Mouse (Mus musculus) MEL (cell line): ENCODE measurements around the gene Parp2. TPM values are rescaled to one million over a fixed set of nuclear protein-coding genes. Genes with fewer than 3 reads are reported as not detected.

Experiments
- DNase-seq: peaks from one replicate; pipeline ENCODE4 v3.0.0; 2011; ENCODE audit warnings: low read depth, low spot score
- H3K27ac ChIP-seq: 2 replicates; pipeline ENCODE4 v1.5.1; 2012; ENCODE audit warnings: low read depth, mild to moderate bottlenecking, control low read depth, low read length, moderate library complexity; ENCODE audit not compliant: control insufficient read depth
- H3K27me3 ChIP-seq, 2 experiments: fragments of 150-350 bp in 1 of 2; sonication (generic) in 1 of 2; 2 replicates each; pipeline ENCODE4 v1.6.1; 2012; ENCODE audit warnings: low read length in 2 of 2, mild to moderate bottlenecking in 2 of 2, improper control_type of control experiment in 1 of 2, moderate library complexity in 1 of 2; ENCODE audit not compliant: insufficient read depth in 2 of 2, control insufficient read depth in 1 of 2
- H3K36me3 ChIP-seq, 2 experiments: 2 replicates each; pipeline ENCODE4 v1.6.1; 2012 to 2014; ENCODE audit warnings: low read length in 2 of 2, improper control_type of control experiment in 1 of 2, inconsistent platforms in 1 of 2, mild to moderate bottlenecking in 1 of 2; ENCODE audit not compliant: insufficient read depth in 2 of 2, control insufficient read depth in 1 of 2
- H3K4me1 ChIP-seq, 2 experiments: fragments of 150-350 bp in 1 of 2; sonication (generic) in 1 of 2; 2 replicates each; pipeline ENCODE4 v1.6.1; 2012; ENCODE audit warnings: low read length in 2 of 2, improper control_type of control experiment in 1 of 2, mild to moderate bottlenecking in 1 of 2; ENCODE audit not compliant: insufficient read depth in 2 of 2, control insufficient read depth in 1 of 2
- H3K4me3 ChIP-seq, 2 experiments: fragments of 150-350 bp in 1 of 2; sonication (generic) in 1 of 2; 2 replicates each; pipeline ENCODE4 v1.5.1; 2012; ENCODE audit warnings: low read depth in 2 of 2, low read length in 2 of 2, mild to moderate bottlenecking in 2 of 2, moderate library complexity in 2 of 2, control low read depth in 1 of 2, improper control_type of control experiment in 1 of 2; ENCODE audit not compliant: control insufficient read depth in 1 of 2, insufficient read depth in 1 of 2
- H3K79me2 ChIP-seq: 2 replicates; pipeline ENCODE4 v1.6.1; 2012; ENCODE audit warnings: mild to moderate bottlenecking, low read length, moderate library complexity; ENCODE audit not compliant: control insufficient read depth, poor library complexity, insufficient read depth
- H3K9ac ChIP-seq: 2 replicates; pipeline ENCODE4 v1.6.1; 2012; ENCODE audit warnings: low read depth, mild to moderate bottlenecking, control low read depth, low read length, moderate library complexity; ENCODE audit not compliant: control insufficient read depth, poor library complexity, severe bottlenecking
- H3K9me3 ChIP-seq: fragments of 150-350 bp; sonication (generic); replicated peaks from 2 replicates; pipeline ENCODE4 v1.6.1; 2012; ENCODE audit warnings: mild to moderate bottlenecking, low read length, improper control_type of control experiment, moderate library complexity; ENCODE audit not compliant: insufficient read depth
- CHD2 ChIP-seq: IDR thresholded peaks from 2 replicates; pipeline ENCODE4 v1.6.1; 2011; ENCODE audit warnings: low read length, improper control_type of control experiment
- CTCF ChIP-seq, 3 experiments: IDR thresholded peaks in 2 of 3; conservative IDR thresholded peaks in 1 of 3; 2 replicates each; pipeline ENCODE4 v1.5.1; 2011 to 2012; ENCODE audit warnings: low read length in 3 of 3, low read depth in 2 of 3, mild to moderate bottlenecking in 2 of 3, improper control_type of control experiment in 1 of 3, inconsistent platforms in 1 of 3, mixed read lengths in 1 of 3, moderate library complexity in 1 of 3; ENCODE audit not compliant: control insufficient read depth in 1 of 3, insufficient read depth in 1 of 3, poor library complexity in 1 of 3, severe bottlenecking in 1 of 3
- E2F4 ChIP-seq: IDR thresholded peaks from 2 replicates; pipeline ENCODE4 v1.6.1; 2011; ENCODE audit warnings: low read depth, low read length, improper control_type of control experiment, borderline replicate concordance
- ELF1 ChIP-seq: IDR thresholded peaks from 2 replicates; pipeline ENCODE4 v1.6.1; 2014; ENCODE audit warnings: low read depth, mild to moderate bottlenecking, inconsistent platforms, low read length, improper control_type of control experiment, moderate library complexity
- EP300 ChIP-seq, 2 experiments: IDR thresholded peaks; 2 replicates each; pipeline ENCODE4 v1.6.1; 2011; ENCODE audit warnings: improper control_type of control experiment in 2 of 2, low read length in 2 of 2, low read depth in 1 of 2, mild to moderate bottlenecking in 1 of 2
- GABPA ChIP-seq: IDR thresholded peaks from 2 replicates; pipeline ENCODE4 v1.6.1; 2012; ENCODE audit warnings: low read depth, mild to moderate bottlenecking, inconsistent platforms, low read length, improper control_type of control experiment, moderate library complexity
- GATA1 ChIP-seq: IDR thresholded peaks from 2 replicates; pipeline ENCODE4 v1.6.1; 2011; ENCODE audit warnings: low read depth, low read length, improper control_type of control experiment
- HCFC1 ChIP-seq: IDR thresholded peaks from 2 replicates; pipeline ENCODE4 v1.6.1; 2012; ENCODE audit warnings: low read depth, mild to moderate bottlenecking, inconsistent platforms, low read length, improper control_type of control experiment, moderate library complexity
- MAX ChIP-seq: IDR thresholded peaks from 2 replicates; pipeline ENCODE4 v1.6.1; 2011; ENCODE audit warnings: low read length, improper control_type of control experiment
- MAZ ChIP-seq: IDR thresholded peaks from 2 replicates; pipeline ENCODE4 v1.6.1; 2012; ENCODE audit warnings: low read depth, mild to moderate bottlenecking, inconsistent platforms, low read length, improper control_type of control experiment
- MXI1 ChIP-seq: IDR thresholded peaks from 2 replicates; pipeline ENCODE4 v1.6.1; 2011; ENCODE audit warnings: mild to moderate bottlenecking, low read depth, low read length, improper control_type of control experiment
- MYB ChIP-seq: IDR thresholded peaks from 2 replicates; pipeline ENCODE4 v1.6.1; 2011; ENCODE audit warnings: mild to moderate bottlenecking, low read depth, low read length, improper control_type of control experiment
- MYC ChIP-seq: IDR thresholded peaks from 2 replicates; pipeline ENCODE4 v1.6.1; 2011; ENCODE audit warnings: low read depth, mild to moderate bottlenecking, low read length, improper control_type of control experiment, moderate library complexity
- NELFE ChIP-seq: IDR thresholded peaks from 2 replicates; pipeline ENCODE4 v1.6.1; 2011; ENCODE audit warnings: low read depth, low read length, improper control_type of control experiment
- NRF1 ChIP-seq: IDR thresholded peaks from 2 replicates; pipeline ENCODE4 v1.6.1; 2014; ENCODE audit warnings: low read depth, mild to moderate bottlenecking, inconsistent platforms, low read length, improper control_type of control experiment, moderate library complexity; ENCODE audit not compliant: poor library complexity, insufficient read depth, severe bottlenecking
- POLR2A ChIP-seq, 2 experiments: IDR thresholded peaks; 2 replicates each; pipeline ENCODE4 v1.6.1; 2011 to 2012; ENCODE audit warnings: low read length in 2 of 2, mild to moderate bottlenecking in 2 of 2, control low read depth in 1 of 2, improper control_type of control experiment in 1 of 2, low read depth in 1 of 2, moderate library complexity in 1 of 2; ENCODE audit not compliant: control insufficient read depth in 1 of 2, insufficient read depth in 1 of 2, poor library complexity in 1 of 2
- POLR2AphosphoS2 ChIP-seq: IDR thresholded peaks from 2 replicates; pipeline ENCODE4 v1.6.1; 2011; ENCODE audit warnings: low read length, improper control_type of control experiment
- POLR2AphosphoS5 ChIP-seq: IDR thresholded peaks from 2 replicates; pipeline ENCODE4 v1.6.1; 2012; ENCODE audit warnings: low read depth, borderline replicate concordance, mild to moderate bottlenecking, inconsistent platforms, low read length, moderate library complexity, mixed read lengths
- RAD21 ChIP-seq: IDR thresholded peaks from 2 replicates; pipeline ENCODE4 v1.6.1; 2011; ENCODE audit warnings: mild to moderate bottlenecking, low read depth, low read length, improper control_type of control experiment
- RCOR1 ChIP-seq: IDR thresholded peaks from 2 replicates; pipeline ENCODE4 v1.6.1; 2012; ENCODE audit warnings: low read depth, mild to moderate bottlenecking, inconsistent platforms, low read length, improper control_type of control experiment
- SIN3A ChIP-seq: IDR thresholded peaks from 2 replicates; pipeline ENCODE4 v1.6.1; 2012; ENCODE audit warnings: low read length, improper control_type of control experiment, inconsistent platforms
- SMC3 ChIP-seq: IDR thresholded peaks from 2 replicates; pipeline ENCODE4 v1.6.1; 2011; ENCODE audit warnings: low read depth, low read length, improper control_type of control experiment
- TBP ChIP-seq: IDR thresholded peaks from 2 replicates; pipeline ENCODE4 v1.8.0; 2011; ENCODE audit warnings: low read depth, low read length, improper control_type of control experiment
- TCF12 ChIP-seq: IDR thresholded peaks from 2 replicates; pipeline ENCODE4 v1.6.1; 2014; ENCODE audit warnings: low read depth, mild to moderate bottlenecking, inconsistent platforms, low read length, improper control_type of control experiment, moderate library complexity
- USF1 ChIP-seq: IDR thresholded peaks from 2 replicates; pipeline ENCODE4 v1.6.1; 2014; ENCODE audit warnings: low read depth, mild to moderate bottlenecking, inconsistent platforms, low read length, improper control_type of control experiment, moderate library complexity
- USF2 ChIP-seq, 2 experiments: IDR thresholded peaks; 2 replicates each; pipeline ENCODE4 v1.6.1; 2011 to 2012; ENCODE audit warnings: improper control_type of control experiment in 2 of 2, low read length in 2 of 2, borderline replicate concordance in 1 of 2, inconsistent platforms in 1 of 2, low read depth in 1 of 2, mild to moderate bottlenecking in 1 of 2; ENCODE audit not compliant: insufficient read depth in 1 of 2
- ZMIZ1 ChIP-seq: IDR thresholded peaks from 2 replicates; pipeline ENCODE4 v1.6.1; 2012; ENCODE audit warnings: low read depth, mild to moderate bottlenecking, inconsistent platforms, low read length, improper control_type of control experiment, moderate library complexity
- polyA plus RNA-seq, 2 experiments: library from polyadenylated mRNA; stranded (reverse) in 1 of 2; unstranded in 1 of 2; fragments of >175 nt in 1 of 2; fragments of >200 nt in 1 of 2; gene quantifications; 2 replicates each; pipeline versions ENCODE4 v1.2.1 to v1.2.4; 2012; ENCODE audit warnings: low replicate concordance in 2 of 2, low read depth in 1 of 2; ENCODE audit not compliant: insufficient read length in 2 of 2, insufficient read depth in 1 of 2, missing spikeins in 1 of 2
- total RNA-seq: library from RNA; depleted of rRNA; stranded (reverse); fragments of 300-350 nt; gene quantifications from 2 replicates; pipeline ENCODE4 v1.2.3, GENCODE M21; 2012

The Parp2 gene
- total and polyA plus RNA-seq, 3 experiments = 81.1 to 83.2 TPM; not detected in 1

- peak overlapping the region; percentile 79 to 91 for H3K4me3 ChIP-seq
- DNase-seq = peak; percentile 41
- peak overlapping the region; percentile 60 for H3K9ac ChIP-seq
- peak overlapping the region; percentile 17 for H3K27ac ChIP-seq
- TF ChIP-seq POLR2A (IDR thresholded peaks at IDR 0.05; ENCODE audit: control insufficient read depth in 1 of 2, insufficient read depth in 1 of 2, low read depth in 1 of 2, low read length in 2 of 2, poor library complexity in 1 of 2) (0 out of 4 replicates have a peak, but pooled peaks of 1 of the 2 experiments have one; percentile 10), CTCF (IDR thresholded peaks at IDR 0.05 in 2 of 3, conservative IDR thresholded peaks at IDR 0.05 in 1 of 3; ENCODE audit: control insufficient read depth in 1 of 3, insufficient read depth in 1 of 3, low read depth in 2 of 3, low read length in 3 of 3, poor library complexity in 1 of 3, severe bottlenecking in 1 of 3) (no peak), NRF1 (no peak)
- peaks cover 0 to 8% of the 10 kb centered on the region in 2 experiments for H3K36me3 ChIP-seq
- peaks cover 0 to 5% of the 10 kb centered on the region in 2 experiments; a peak in 2 of 4 replicates for H3K4me1 ChIP-seq
- no peaks in the 10 kb centered on the region; the same call in 1 of the 2 replicates for H3K79me2 ChIP-seq
- no peaks in the 10 kb centered on the region for H3K27me3 ChIP-seq
- no peaks in the 10 kb centered on the region for H3K9me3 ChIP-seq
Observed at GRCm38 (mm10) chr14:50784391-50785250, 23.0 kb upstream of the Parp2 start.

GRCm38 (mm10) chr14:50785251-50785637 lies 22.4 kb upstream of the Parp2 start, which contains the start of gene Ttc5:
TSS of gene Ttc5 (minus strand) at chr14:50785519.
- Histone ChIP-seq H3K9me3 (no peaks in the 10 kb centered on the region), H3K27me3 (no peaks in the 10 kb centered on the region), H3K27ac (peak within 1 kb of the TSS; percentile 17), H3K36me3 (peaks cover 2 to 8% of the 10 kb centered on the region in 2 experiments), H3K79me2 (no peaks in the 10 kb centered on the region; the same call in 1 of the 2 replicates), H3K4me3 (peak within 1 kb of the TSS; percentile 79 to 91), H3K9ac (peak within 1 kb of the TSS; percentile 60), H3K4me1 (peaks cover 0 to 5% of the 10 kb centered on the region in 2 experiments; a peak in 2 of 4 replicates)
- DNase-seq = peak; percentile 96
- no peak for TF ChIP-seq POLR2AphosphoS5
- peak; percentile 67; the same call in 1 of the 2 replicates for TF ChIP-seq ZMIZ1
- TF ChIP-seq GABPA = peak; percentile 90; the same call in 1 of the 2 replicates
- TF ChIP-seq MAZ = peak; percentile 69; the same call in 1 of the 2 replicates
- peak; percentile 85 for TF ChIP-seq SIN3A
- peak; percentile 65; the same call in 1 of the 2 replicates for TF ChIP-seq TCF12
- TF ChIP-seq MYB = no peak
- peak; percentile 69; the same call in 1 of the 2 replicates for TF ChIP-seq MAX
- peak; percentile 63 for TF ChIP-seq NELFE
- TF ChIP-seq POLR2AphosphoS2 = peak; percentile 36; the same call in 1 of the 2 replicates
- TF ChIP-seq USF2 (IDR thresholded peaks at IDR 0.05; ENCODE audit: borderline replicate concordance in 1 of 2, insufficient read depth in 1 of 2, low read depth in 1 of 2, low read length in 2 of 2) = no peak
- TF ChIP-seq SMC3 = 0 out of 2 replicates have a peak, but pooled peaks have one; percentile 25
- TF ChIP-seq CHD2 = no peak
- 0 out of 4 replicates have a peak, but pooled peaks of 1 of the 2 experiments have one; percentile 23 for TF ChIP-seq EP300 (IDR thresholded peaks at IDR 0.05; ENCODE audit: low read depth in 1 of 2, low read length in 2 of 2)
- TF ChIP-seq USF1 = no peak
- TF ChIP-seq RAD21 = no peak
- peak; percentile 65 to 77; a peak in 3 of 4 replicates for TF ChIP-seq POLR2A (IDR thresholded peaks at IDR 0.05; ENCODE audit: control insufficient read depth in 1 of 2, insufficient read depth in 1 of 2, low read depth in 1 of 2, low read length in 2 of 2, poor library complexity in 1 of 2)
- TF ChIP-seq GATA1 = no peak; the same call in 1 of the 2 replicates
- peak; percentile 78 to 91 (median 89) for TF ChIP-seq CTCF (IDR thresholded peaks at IDR 0.05 in 2 of 3, conservative IDR thresholded peaks at IDR 0.05 in 1 of 3; ENCODE audit: control insufficient read depth in 1 of 3, insufficient read depth in 1 of 3, low read depth in 2 of 3, low read length in 3 of 3, poor library complexity in 1 of 3, severe bottlenecking in 1 of 3)
- 0 out of 2 replicates have a peak, but pooled peaks have one; percentile 71 for TF ChIP-seq TBP
- peak; percentile 68; the same call in 1 of the 2 replicates for TF ChIP-seq ELF1
- TF ChIP-seq MYC = peak; percentile 70
- peak; percentile 87 for TF ChIP-seq MXI1
- peak; percentile 86 for TF ChIP-seq HCFC1
- TF ChIP-seq RCOR1 = peak; percentile 55; the same call in 1 of the 2 replicates
- TF ChIP-seq E2F4 = no peak
